Mouse (Mus musculus): Measurements from ENCODE around the gene Gm45337.

The Gm45337 gene

GRCm38 (mm10) chr7:142097776-142098175 lies 46.6 kb downstream of the Gm45337 start:
- DNase-seq (ENCODE audit: low spot score) = peak; percentile 71

GRCm38 (mm10) chr7:142096701-142097100 lies 47.7 kb downstream of the Gm45337 start:
- DNase-seq (ENCODE audit: low spot score) = no peak

GRCm38 (mm10) chr7:142095183-142095931 lies 49.0 kb downstream of the Gm45337 start, which contains the start of gene Dusp8:
Gene Dusp8, minus strand, starts transcription at chr7:142095843.
- no peak for DNase-seq (ENCODE audit: low spot score)

- DNase-seq (ENCODE audit: low spot score) = no peak
Observed at GRCm38 (mm10) chr7:142094301-142095143, 49.9 kb downstream of the Gm45337 start.

DNA sequence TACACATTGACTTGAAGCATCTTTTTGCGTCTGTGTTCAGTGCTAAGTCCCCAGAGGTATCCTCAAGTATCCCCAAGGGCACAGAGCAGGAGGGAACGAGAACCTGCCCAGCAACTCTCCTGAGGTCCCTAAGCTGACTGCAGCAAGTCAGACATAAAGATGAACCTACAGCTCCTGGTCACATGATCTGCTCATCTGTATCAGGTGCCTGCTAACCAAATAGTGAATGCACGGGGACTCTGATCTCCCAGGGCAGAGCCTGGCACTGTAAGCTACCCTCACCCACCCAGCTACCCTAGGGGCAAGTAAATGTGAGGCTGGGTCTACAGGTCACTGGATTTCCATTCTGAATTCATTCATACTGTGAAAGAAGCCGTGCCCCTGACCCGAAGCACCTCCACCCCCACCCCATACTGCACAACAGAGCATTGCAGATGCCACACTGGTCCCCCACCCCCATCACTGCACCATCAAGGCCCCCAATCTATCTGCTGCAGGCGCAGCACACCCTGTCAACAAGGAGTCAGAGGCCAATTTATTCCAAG lies 50.6 kb downstream of the Gm45337 start:
- no peak for DNase-seq (ENCODE audit: low spot score)

Data from adipocyte (in vitro differentiated cells).